Mouse (Mus musculus) limb, embryonic 14.5 days (tissue): ENCODE data around the gene Adap1. TPM values are rescaled to one million over a fixed set of nuclear protein-coding genes. Genes with fewer than 3 reads are reported as not detected.

Experiments
- ATAC-seq: fragments of 200-750 bp; cut with Nextera tagmentation; 2 replicates; pipeline ENCODE4 v1.8.0; 2017; ENCODE audit warnings: low read depth, moderate number of reproducible peaks, moderate TSS enrichment; ENCODE audit not compliant: low FRiP score
- DNase-seq: peaks from one replicate; pipeline ENCODE4 v3.0.0-alpha.2; 2015; ENCODE audit warnings: low spot score
- H3K27ac ChIP-seq: fragments of 300-500 bp; sonication (generic); replicated peaks from 2 replicates; pipeline ENCODE4 v1.5.1; 2014; ENCODE audit warnings: low read depth, mild to moderate bottlenecking, low read length, moderate library complexity, mixed read lengths
- H3K27me3 ChIP-seq: fragments of 300-500 bp; sonication (generic); 2 replicates; pipeline ENCODE4 v1.6.1; 2014; ENCODE audit warnings: low read length, mixed read lengths; ENCODE audit not compliant: control insufficient read depth, insufficient read depth
- H3K36me3 ChIP-seq: fragments of 300-500 bp; sonication (generic); 2 replicates; pipeline ENCODE4 v1.6.1; 2014; ENCODE audit warnings: mild to moderate bottlenecking, low read length, moderate library complexity, mixed read lengths; ENCODE audit not compliant: control insufficient read depth, insufficient read depth
- H3K4me1 ChIP-seq: fragments of 300-500 bp; sonication (generic); 2 replicates; pipeline ENCODE4 v1.6.1; 2014; ENCODE audit warnings: antibody characterized with exemption, low read length, mixed read lengths; ENCODE audit not compliant: control insufficient read depth, insufficient read depth
- H3K4me2 ChIP-seq: fragments of 300-500 bp; sonication (generic); replicated peaks from 2 replicates; pipeline ENCODE4 v1.6.1; 2014; ENCODE audit warnings: low read depth, mild to moderate bottlenecking, low read length, moderate library complexity; ENCODE audit not compliant: severe bottlenecking
- H3K4me3 ChIP-seq: fragments of 300-500 bp; sonication (generic); replicated peaks from 2 replicates; pipeline ENCODE4 v1.5.1; 2014; ENCODE audit warnings: low read length
- H3K9ac ChIP-seq: fragments of 300-500 bp; sonication (generic); 2 replicates; pipeline ENCODE4 v1.6.1; 2014; ENCODE audit warnings: mild to moderate bottlenecking, low read depth, low read length, moderate library complexity; ENCODE audit not compliant: severe bottlenecking
- H3K9me3 ChIP-seq: fragments of 300-500 bp; sonication (generic); 2 replicates; pipeline ENCODE4 v1.6.1; 2016; ENCODE audit warnings: low read length; ENCODE audit not compliant: control insufficient read depth
- POLR2A ChIP-seq: fragments of 200-500 bp; IDR thresholded peaks from 2 replicates; pipeline ENCODE4 v1.8.0; 2012; ENCODE audit warnings: inconsistent platforms, mild to moderate bottlenecking, moderate library complexity, borderline replicate concordance; ENCODE audit not compliant: insufficient read depth, insufficient read length; ENCODE audit errors: extremely low read depth
- WGBS: fragments of 180-500 bp; shearing (Covaris S2); extraction: QIAGEN DNeasy Blood & Tissue Kit; methylation state at CpG from one replicate; pipeline ENCODE4 v1.1.7; 2014; 5-methylcytosine and 5-hydroxymethylcytosine counted together
- polyA plus RNA-seq, 2 experiments: library from polyadenylated mRNA; depleted of rRNA in 1 of 2; stranded (reverse) in 1 of 2; unstranded in 1 of 2; fragments of >200 nt; fragmentation: Nextera tagmentation in 1 of 2; extraction: Ambion mirVana in 1 of 2; gene quantifications; 2 replicates each; pipeline versions ENCODE4 v1.2.1 to v1.2.3; 2012 to 2014

Adap1 gene
- polyA plus RNA-seq, 2 experiments, result 2.5 to 2.7 TPM

GRCm38 (mm10) chr5:139252910-139253245 lies 72.5 kb downstream of the Adap1 start:
- H3K36me3 ChIP-seq, result peaks cover 31% of the 10 kb centered on the region
- no peak for TF ChIP-seq POLR2A

GRCm38 (mm10) chr5:139252081-139252909 lies 73.1 kb downstream of the Adap1 start, which contains the start of gene Get4:
TSS of gene Get4 (plus strand) at chr5:139252324.
- peak within 1 kb of the TSS; percentile 80 for H3K4me3 ChIP-seq
- H3K9ac ChIP-seq, result peak within 1 kb of the TSS; percentile 78
- H3K9me3 ChIP-seq, result no peaks in the 10 kb centered on the region
- H3K27me3 ChIP-seq, result no peaks in the 10 kb centered on the region
- ATAC-seq (peak; percentile 94), DNase-seq (peak; percentile 100)
- peak within 1 kb of the TSS; percentile 85 for H3K27ac ChIP-seq
- peaks cover 8% of the 10 kb centered on the region for H3K4me1 ChIP-seq
- H3K36me3 ChIP-seq, result peaks cover 34% of the 10 kb centered on the region
- 0 out of 2 replicates have a peak, but pooled peaks have one; percentile 37 for TF ChIP-seq POLR2A
- WGBS, result under 1% methylated on average over 57 of the region's 90 CpGs
- peak within 1 kb of the TSS; percentile 64 for H3K4me2 ChIP-seq

More at GRCm38 (mm10) chr5:139252910-139253245, 72.5 kb downstream of the Adap1 start:
- DNase-seq (no peak), ATAC-seq (peak; percentile 10; the same call in 1 of the 2 replicates)
- Histone ChIP-seq H3K4me2 (peak overlapping the region; percentile 64), H3K27me3 (no peaks in the 10 kb centered on the region), H3K27ac (peak overlapping the region; percentile 85), H3K4me3 (peak overlapping the region; percentile 80), H3K4me1 (peaks cover 8% of the 10 kb centered on the region), H3K9ac (peak overlapping the region; percentile 77), H3K9me3 (no peaks in the 10 kb centered on the region)
- 0% methylated on average over 7 of the region's 7 CpGs for WGBS

GRCm38 (mm10) chr5:139251736-139252080 lies 73.7 kb downstream of the Adap1 start:
- Histone ChIP-seq H3K27me3 (no peaks in the 10 kb centered on the region), H3K36me3 (peaks cover 36% of the 10 kb centered on the region), H3K4me2 (peak overlapping the region; percentile 64), H3K9ac (peak overlapping the region; percentile 78), H3K9me3 (no peaks in the 10 kb centered on the region), H3K27ac (peak overlapping the region; percentile 80; the same call in 1 of the 2 replicates), H3K4me1 (peaks cover 8% of the 10 kb centered on the region), H3K4me3 (peak overlapping the region; percentile 80)
- TF ChIP-seq POLR2A, result no peak
- WGBS, result 1% methylated on average over 8 of the region's 8 CpGs
- DNase-seq (no peak), ATAC-seq (peak; percentile 1; the same call in 1 of the 2 replicates)

DNA sequence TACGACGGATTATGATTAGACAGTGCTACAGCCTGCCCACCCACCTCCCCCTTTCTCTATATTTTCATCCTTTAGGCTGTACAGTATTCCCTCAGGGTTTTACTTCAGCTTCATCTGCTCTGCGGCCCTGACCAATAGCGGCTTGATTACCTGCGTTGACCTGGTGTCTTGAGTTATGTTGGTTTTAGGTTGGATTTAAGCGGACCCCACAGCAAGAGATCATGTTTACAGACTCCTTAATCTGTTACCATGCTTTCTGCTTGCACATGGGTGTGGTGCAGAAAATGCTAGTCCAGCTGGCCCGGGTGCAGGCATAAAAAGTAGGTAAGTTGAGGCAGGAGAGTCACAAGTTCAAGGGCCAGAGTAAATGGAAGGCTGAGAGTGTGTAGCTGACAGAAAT lies 74.1 kb downstream of the Adap1 start:
- DNase-seq (no peak), ATAC-seq (no peak)
- Histone ChIP-seq H3K4me3 (peak overlapping the region; percentile 80), H3K4me2 (peak overlapping the region; percentile 64), H3K27ac (no peak overlapping the region), H3K36me3 (peaks cover 40% of the 10 kb centered on the region), H3K9me3 (no peaks in the 10 kb centered on the region), H3K9ac (peak overlapping the region; percentile 78), H3K27me3 (no peaks in the 10 kb centered on the region), H3K4me1 (peaks cover 8% of the 10 kb centered on the region)
- no peak for TF ChIP-seq POLR2A
- 78% methylated on average over 7 of the region's 7 CpGs for WGBS

GRCm38 (mm10) chr5:139248846-139249245 lies 76.6 kb downstream of the Adap1 start:
- WGBS, result 84% methylated on average over 3 of the region's 3 CpGs
- no peak overlapping the region for H3K27ac ChIP-seq
- no peak overlapping the region for H3K4me3 ChIP-seq
- H3K9ac ChIP-seq, result no peak overlapping the region
- no peaks in the 10 kb centered on the region for H3K9me3 ChIP-seq
- ATAC-seq (no peak), DNase-seq (no peak)
- H3K4me1 ChIP-seq, result peaks cover 8% of the 10 kb centered on the region
- peaks cover 57% of the 10 kb centered on the region for H3K36me3 ChIP-seq
- TF ChIP-seq POLR2A, result no peak
- H3K27me3 ChIP-seq, result no peaks in the 10 kb centered on the region
- H3K4me2 ChIP-seq, result no peak overlapping the region
